Mouse (Mus musculus): ENCODE measurements around the gene Nup153. TPM values are rescaled to one million over a fixed set of nuclear protein-coding genes. Genes with fewer than 3 reads are reported as not detected.

The Nup153 gene
- polyA plus RNA-seq, 1 experiment from 2014 or later = 42.8 TPM

DNA sequence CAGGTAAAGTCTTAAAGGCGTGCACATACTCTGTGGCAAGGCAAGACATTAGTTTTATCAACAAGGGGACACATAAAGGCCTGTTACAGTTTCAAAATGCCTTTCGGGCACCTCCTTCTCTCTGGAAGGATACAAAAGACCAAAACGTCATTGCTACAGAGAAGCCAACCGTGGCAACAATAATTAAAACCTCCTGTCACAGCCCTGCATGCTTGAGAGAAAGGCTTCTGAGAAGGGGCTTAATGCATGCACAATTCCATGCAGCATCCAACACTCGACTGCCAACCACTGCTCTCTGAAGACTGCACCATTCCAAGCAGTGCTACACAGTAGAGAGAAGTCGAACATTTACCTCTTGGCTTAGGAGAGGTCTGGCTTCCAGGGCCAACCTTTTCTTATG, 33.2 kb upstream of the Nup153 start:
- 80% methylated on average over 6 of the region's 6 CpGs for WGBS
- DNase-seq = no peak
- peaks cover 53% of the 10 kb centered on the region for H3K36me3 ChIP-seq (ENCODE audit: insufficient read depth)

GRCm38 (mm10) chr13:46759281-46759809, 31.6 kb upstream of the Nup153 start:
- Histone ChIP-seq H3K4me1 (ENCODE audit: insufficient read depth) (no peaks in the 10 kb centered on the region), H3K9me3 (ENCODE audit: low read depth, low read length) (no peaks in the 10 kb centered on the region), H3K4me3 (ENCODE audit: low read depth, low read length) (no peak overlapping the region), H3K4me2 (no peak overlapping the region), H3K27ac (ENCODE audit: low read depth) (no peak overlapping the region), H3K36me3 (ENCODE audit: insufficient read depth) (peaks cover 46% of the 10 kb centered on the region), H3K9ac (no peak overlapping the region), H3K27me3 (ENCODE audit: insufficient read depth, low read length) (no peaks in the 10 kb centered on the region)
- no peak for TF ChIP-seq CTCF (IDR thresholded peaks at IDR 0.05; ENCODE audit: low read depth)
- DNase-seq (no peak), ATAC-seq (ENCODE audit: insufficient read depth) (no peak)
- 81% methylated on average over 8 of the region's 8 CpGs for WGBS

More for the DNA sequence above, 33.2 kb upstream of the Nup153 start:
- ATAC-seq (ENCODE audit: insufficient read depth) = no peak
- Histone ChIP-seq H3K4me2 (no peak overlapping the region), H3K4me3 (ENCODE audit: low read depth, low read length) (no peak overlapping the region), H3K4me1 (ENCODE audit: insufficient read depth) (no peaks in the 10 kb centered on the region), H3K9me3 (ENCODE audit: low read depth, low read length) (no peaks in the 10 kb centered on the region), H3K27ac (ENCODE audit: low read depth) (no peak overlapping the region), H3K9ac (no peak overlapping the region), H3K27me3 (ENCODE audit: insufficient read depth, low read length) (no peaks in the 10 kb centered on the region)
- TF ChIP-seq CTCF (IDR thresholded peaks at IDR 0.05; ENCODE audit: low read depth) = no peak

GRCm38 (mm10) chr13:46758627-46759026, 30.9 kb upstream of the Nup153 start:
- Histone ChIP-seq H3K36me3 (ENCODE audit: insufficient read depth) (peaks cover 40% of the 10 kb centered on the region), H3K27me3 (ENCODE audit: insufficient read depth, low read length) (no peaks in the 10 kb centered on the region), H3K9me3 (ENCODE audit: low read depth, low read length) (no peaks in the 10 kb centered on the region), H3K27ac (ENCODE audit: low read depth) (no peak overlapping the region), H3K4me3 (ENCODE audit: low read depth, low read length) (no peak overlapping the region), H3K4me1 (ENCODE audit: insufficient read depth) (no peaks in the 10 kb centered on the region), H3K4me2 (no peak overlapping the region), H3K9ac (no peak overlapping the region)
- 94% methylated on average over 13 of the region's 13 CpGs for WGBS
- ATAC-seq (ENCODE audit: insufficient read depth) (no peak), DNase-seq (no peak)
- no peak for TF ChIP-seq CTCF (IDR thresholded peaks at IDR 0.05; ENCODE audit: low read depth)

DNA sequence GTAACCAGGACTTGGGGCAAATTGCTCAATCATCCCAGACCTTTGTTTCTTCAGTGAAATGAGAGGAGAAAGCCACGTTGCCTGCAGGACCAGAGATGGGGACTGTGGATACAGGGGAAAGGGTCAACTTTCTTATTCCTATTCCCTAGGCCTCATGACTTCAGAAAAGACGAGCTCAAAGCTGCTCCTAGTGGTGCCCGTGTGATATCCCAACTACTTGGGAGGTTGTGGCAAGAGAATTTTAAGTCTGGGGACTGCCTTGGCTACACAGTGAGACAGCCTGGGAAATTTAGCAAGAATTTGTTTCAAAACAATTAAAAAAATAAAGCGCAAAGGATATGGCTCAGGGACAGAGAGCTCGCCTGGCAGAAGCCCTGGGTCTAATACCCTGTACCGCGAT, 30.2 kb upstream of the Nup153 start:
- Histone ChIP-seq H3K9ac (no peak overlapping the region), H3K27ac (ENCODE audit: low read depth) (no peak overlapping the region), H3K27me3 (ENCODE audit: insufficient read depth, low read length) (no peaks in the 10 kb centered on the region), H3K4me3 (ENCODE audit: low read depth, low read length) (no peak overlapping the region), H3K4me1 (ENCODE audit: insufficient read depth) (no peaks in the 10 kb centered on the region), H3K4me2 (no peak overlapping the region), H3K36me3 (ENCODE audit: insufficient read depth) (peaks cover 37% of the 10 kb centered on the region), H3K9me3 (ENCODE audit: low read depth, low read length) (no peaks in the 10 kb centered on the region)
- no peak for TF ChIP-seq CTCF (IDR thresholded peaks at IDR 0.05; ENCODE audit: low read depth)
- ATAC-seq (ENCODE audit: insufficient read depth) = no peak
- 85% methylated on average over 7 of the region's 7 CpGs for WGBS
- DNase-seq = no peak

DNA sequence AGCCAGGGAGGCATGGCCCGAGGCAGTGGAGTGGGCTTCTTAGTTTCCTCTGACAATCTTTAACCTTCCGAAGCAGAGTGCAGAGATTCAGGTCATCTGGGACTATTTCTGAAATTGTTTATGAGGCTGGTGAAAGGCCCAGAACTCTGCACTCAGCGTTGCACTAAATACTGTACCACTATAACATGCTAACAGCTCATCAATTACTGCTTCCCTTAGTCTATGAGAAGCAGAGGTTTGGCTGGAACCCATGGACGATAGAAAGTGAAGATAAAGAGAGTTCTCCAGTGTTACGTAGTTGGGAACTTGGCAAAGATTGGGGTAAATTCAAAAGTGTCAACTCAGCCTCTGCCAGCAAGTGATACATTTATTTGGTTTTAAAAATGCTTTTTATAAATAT, 25.6 kb upstream of the Nup153 start:
- peaks cover 36% of the 10 kb centered on the region for H3K36me3 ChIP-seq (ENCODE audit: insufficient read depth)
- TF ChIP-seq CTCF (IDR thresholded peaks at IDR 0.05; ENCODE audit: low read depth) = no peak
- H3K9ac ChIP-seq = no peak overlapping the region
- no peak overlapping the region for H3K4me3 ChIP-seq (ENCODE audit: low read depth, low read length)
- H3K27me3 ChIP-seq (ENCODE audit: insufficient read depth, low read length) = no peaks in the 10 kb centered on the region
- 35% methylated on average over 5 of the region's 5 CpGs for WGBS
- ATAC-seq (ENCODE audit: insufficient read depth) = peak; percentile 87
- DNase-seq = peak; percentile 87
- H3K4me1 ChIP-seq (ENCODE audit: insufficient read depth) = no peaks in the 10 kb centered on the region; the same call in 1 of the 2 replicates
- H3K27ac ChIP-seq (ENCODE audit: low read depth) = peak overlapping the region; percentile 51
- no peak overlapping the region for H3K4me2 ChIP-seq
- H3K9me3 ChIP-seq (ENCODE audit: low read depth, low read length) = no peaks in the 10 kb centered on the region

- no peaks in the 10 kb centered on the region for H3K27me3 ChIP-seq (ENCODE audit: insufficient read depth, low read length)
- TF ChIP-seq CTCF (IDR thresholded peaks at IDR 0.05; ENCODE audit: low read depth) = no peak
- no peak overlapping the region for H3K4me3 ChIP-seq (ENCODE audit: low read depth, low read length)
- 58% methylated on average over 13 of the region's 13 CpGs for WGBS
- H3K9me3 ChIP-seq (ENCODE audit: low read depth, low read length) = no peaks in the 10 kb centered on the region
- ATAC-seq (ENCODE audit: insufficient read depth) (peak; percentile 52; the same call in 1 of the 2 replicates), DNase-seq (peak; percentile 39)
- H3K4me2 ChIP-seq = no peak overlapping the region
- H3K4me1 ChIP-seq (ENCODE audit: insufficient read depth) = no peaks in the 10 kb centered on the region; the same call in 1 of the 2 replicates
- peak overlapping the region; percentile 51 for H3K27ac ChIP-seq (ENCODE audit: low read depth)
- peaks cover 37% of the 10 kb centered on the region for H3K36me3 ChIP-seq (ENCODE audit: insufficient read depth)
- H3K9ac ChIP-seq = no peak overlapping the region
Observed at GRCm38 (mm10) chr13:46752566-46753229, 25.0 kb upstream of the Nup153 start.

GRCm38 (mm10) chr13:46748138-46748873, 20.6 kb upstream of the Nup153 start:
- peaks cover 34% of the 10 kb centered on the region for H3K36me3 ChIP-seq (ENCODE audit: insufficient read depth)
- H3K27ac ChIP-seq (ENCODE audit: low read depth) = no peak overlapping the region
- no peaks in the 10 kb centered on the region; the same call in 1 of the 2 replicates for H3K4me1 ChIP-seq (ENCODE audit: insufficient read depth)
- no peak overlapping the region for H3K9ac ChIP-seq
- H3K27me3 ChIP-seq (ENCODE audit: insufficient read depth, low read length) = no peaks in the 10 kb centered on the region
- WGBS = 71% methylated on average over 5 of the region's 5 CpGs
- no peak for TF ChIP-seq CTCF (IDR thresholded peaks at IDR 0.05; ENCODE audit: low read depth)
- DNase-seq = no peak
- H3K4me3 ChIP-seq (ENCODE audit: low read depth, low read length) = no peak overlapping the region
- no peak overlapping the region for H3K4me2 ChIP-seq
- no peaks in the 10 kb centered on the region for H3K9me3 ChIP-seq (ENCODE audit: low read depth, low read length)
- no peak for ATAC-seq (ENCODE audit: insufficient read depth)
